Mouse (Mus musculus) ES-Bruce4 (cell line): ENCODE measurements around the gene Naa11. TPM values are rescaled to one million over a fixed set of nuclear protein-coding genes. Genes with fewer than 3 reads are reported as not detected.

Experiments used
- H3K27ac ChIP-seq: 2 replicates; pipeline ENCODE4 v1.5.1; 2012; ENCODE audit warnings: low read length, inconsistent platforms; ENCODE audit not compliant: insufficient read depth
- H3K27me3 ChIP-seq: 2 replicates; pipeline ENCODE4 v1.6.1; 2012; ENCODE audit warnings: mild to moderate bottlenecking, low read length, inconsistent platforms; ENCODE audit not compliant: control insufficient read depth, poor library complexity, insufficient read depth, severe bottlenecking
- H3K36me3 ChIP-seq: 2 replicates; pipeline ENCODE4 v1.6.1; 2012; ENCODE audit warnings: inconsistent platforms, mild to moderate bottlenecking, low read length, moderate library complexity; ENCODE audit not compliant: control insufficient read depth, poor library complexity, insufficient read depth, severe bottlenecking
- H3K4me1 ChIP-seq: one replicate; pipeline ENCODE4 v1.8.1; 2011; ENCODE audit warnings: low read length; ENCODE audit not compliant: control insufficient read depth, insufficient read depth
- H3K4me3 ChIP-seq: 2 replicates; pipeline ENCODE4 v1.5.1; 2011; ENCODE audit warnings: low read depth, mild to moderate bottlenecking, low read length
- H3K9ac ChIP-seq: 2 replicates; pipeline ENCODE4 v1.6.1; 2012; ENCODE audit warnings: low read depth, mild to moderate bottlenecking, inconsistent platforms; ENCODE audit not compliant: poor library complexity, severe bottlenecking
- H3K9me3 ChIP-seq: replicated peaks from 2 replicates; pipeline ENCODE4 v1.6.1; 2012; ENCODE audit warnings: mild to moderate bottlenecking, low read length, inconsistent platforms; ENCODE audit not compliant: control insufficient read depth, poor library complexity, insufficient read depth, severe bottlenecking
- CTCF ChIP-seq: IDR thresholded peaks from one replicate; pipeline ENCODE4 v1.8.1; 2011; ENCODE audit warnings: low read depth, low read length
- EP300 ChIP-seq: IDR thresholded peaks from 2 replicates; pipeline ENCODE4 v1.6.1; 2011; ENCODE audit warnings: low read depth, low read length; ENCODE audit not compliant: insufficient read depth
- POLR2A ChIP-seq: IDR thresholded peaks from one replicate; pipeline ENCODE4 v1.8.1; 2011; ENCODE audit warnings: low read length; ENCODE audit not compliant: insufficient read depth
- polyA plus RNA-seq: library from polyadenylated mRNA; stranded (reverse); fragments of >200 nt; gene quantifications from 2 replicates; pipeline ENCODE4 v1.2.4, GENCODE M21; 2011; ENCODE audit warnings: low read depth; ENCODE audit not compliant: missing spikeins, insufficient read depth, insufficient read length

Naa11 gene
- polyA plus RNA-seq, 1 experiment = 7.9 TPM

- Histone ChIP-seq H3K36me3 (no peaks in the 10 kb centered on the region), H3K9me3 (no peaks in the 10 kb centered on the region), H3K4me3 (no peak overlapping the region), H3K4me1 (no peaks in the 10 kb centered on the region), H3K9ac (no peak overlapping the region), H3K27me3 (no peaks in the 10 kb centered on the region), H3K27ac (no peak overlapping the region)
- TF ChIP-seq EP300 (no peak), POLR2A (no peak), CTCF (no peak)
These were observed 33.1 kb downstream of the Naa11 start for GRCm38 (mm10) chr5:97359104-97359503.

- Histone ChIP-seq H3K27ac (no peak overlapping the region), H3K36me3 (no peaks in the 10 kb centered on the region), H3K9me3 (no peaks in the 10 kb centered on the region), H3K27me3 (no peaks in the 10 kb centered on the region), H3K4me3 (no peak overlapping the region), H3K4me1 (no peaks in the 10 kb centered on the region), H3K9ac (no peak overlapping the region)
- TF ChIP-seq CTCF (no peak), EP300 (no peak), POLR2A (no peak)
These were observed 36.0 kb downstream of the Naa11 start for GRCm38 (mm10) chr5:97356135-97356534.

- TF ChIP-seq EP300 = no peak
- no peak for TF ChIP-seq CTCF
- TF ChIP-seq POLR2A = no peak
- Histone ChIP-seq H3K36me3 (no peaks in the 10 kb centered on the region), H3K27ac (no peak overlapping the region), H3K9me3 (no peaks in the 10 kb centered on the region), H3K4me1 (no peaks in the 10 kb centered on the region), H3K4me3 (no peak overlapping the region), H3K27me3 (no peaks in the 10 kb centered on the region), H3K9ac (no peak overlapping the region)
These were observed 37.0 kb downstream of the Naa11 start for GRCm38 (mm10) chr5:97355152-97355551.

- Histone ChIP-seq H3K27ac (no peak overlapping the region), H3K9ac (no peak overlapping the region), H3K9me3 (no peaks in the 10 kb centered on the region), H3K4me1 (no peaks in the 10 kb centered on the region), H3K27me3 (no peaks in the 10 kb centered on the region), H3K4me3 (no peak overlapping the region), H3K36me3 (no peaks in the 10 kb centered on the region)
- TF ChIP-seq EP300 (no peak), CTCF (no peak), POLR2A (no peak)
These were observed 43.4 kb downstream of the Naa11 start for GRCm38 (mm10) chr5:97348760-97349159.

- no peak overlapping the region for H3K27ac ChIP-seq
- TF ChIP-seq CTCF = no peak
- no peak for TF ChIP-seq EP300
- no peak for TF ChIP-seq POLR2A
- H3K9me3 ChIP-seq = no peaks in the 10 kb centered on the region
- no peaks in the 10 kb centered on the region for H3K36me3 ChIP-seq
- no peaks in the 10 kb centered on the region for H3K4me1 ChIP-seq
- H3K9ac ChIP-seq = no peak overlapping the region
- no peaks in the 10 kb centered on the region for H3K27me3 ChIP-seq
- no peak overlapping the region for H3K4me3 ChIP-seq
These were observed 43.9 kb downstream of the Naa11 start for GRCm38 (mm10) chr5:97348310-97348709.

GRCm38 (mm10) chr5:97345732-97346253 is 46.4 kb downstream of the Naa11 start:
- Histone ChIP-seq H3K4me3 (no peak overlapping the region), H3K4me1 (no peaks in the 10 kb centered on the region), H3K9ac (no peak overlapping the region), H3K36me3 (no peaks in the 10 kb centered on the region), H3K27ac (no peak overlapping the region), H3K27me3 (no peaks in the 10 kb centered on the region), H3K9me3 (no peaks in the 10 kb centered on the region)
- TF ChIP-seq EP300 = no peak
- TF ChIP-seq CTCF = no peak
- TF ChIP-seq POLR2A = no peak

GRCm38 (mm10) chr5:97345129-97345528 is 47.0 kb downstream of the Naa11 start:
- no peaks in the 10 kb centered on the region for H3K9me3 ChIP-seq
- no peaks in the 10 kb centered on the region for H3K4me1 ChIP-seq
- no peak overlapping the region for H3K4me3 ChIP-seq
- no peak overlapping the region for H3K9ac ChIP-seq
- no peaks in the 10 kb centered on the region for H3K27me3 ChIP-seq
- no peaks in the 10 kb centered on the region for H3K36me3 ChIP-seq
- H3K27ac ChIP-seq = no peak overlapping the region
- TF ChIP-seq CTCF = no peak
